Mouse (Mus musculus) liver, adult (tissue): ENCODE data around the gene Rpap2.

Experiments
- GATA4 ChIP-seq: IDR thresholded peaks from 2 replicates; pipeline ENCODE4 v1.6.1; 2014; ENCODE audit warnings: mild to moderate bottlenecking, low read length; ENCODE audit not compliant: insufficient replicate concordance

Rpap2 gene

GRCm38 (mm10) chr5:107652055-107652660 is 55.0 kb downstream of the Rpap2 start:
- no peak for TF ChIP-seq GATA4

GRCm38 (mm10) chr5:107678392-107678791 is 81.2 kb downstream of the Rpap2 start:
- no peak for TF ChIP-seq GATA4

- no peak for TF ChIP-seq GATA4
Observed at GRCm38 (mm10) chr5:107681300-107681699, 84.1 kb downstream of the Rpap2 start.

- TF ChIP-seq GATA4 = no peak
Observed at GRCm38 (mm10) chr5:107684380-107684779, 87.2 kb downstream of the Rpap2 start.

GRCm38 (mm10) chr5:107687161-107687560 is 90.0 kb downstream of the Rpap2 start:
- no peak for TF ChIP-seq GATA4

GRCm38 (mm10) chr5:107687592-107688498 is 90.7 kb downstream of the Rpap2 start:
- TF ChIP-seq GATA4 = no peak

- no peak for TF ChIP-seq GATA4
Observed at GRCm38 (mm10) chr5:107688499-107688866, 91.3 kb downstream of the Rpap2 start.

- no peak for TF ChIP-seq GATA4
Observed at GRCm38 (mm10) chr5:107695019-107695418, 97.8 kb downstream of the Rpap2 start.

- no peak for TF ChIP-seq GATA4
Observed at GRCm38 (mm10) chr5:107698888-107699287, 101.7 kb downstream of the Rpap2 start.

- TF ChIP-seq GATA4 = no peak
Observed at GRCm38 (mm10) chr5:107700873-107701272, 103.7 kb downstream of the Rpap2 start.

GRCm38 (mm10) chr5:107701658-107702057 is 104.5 kb downstream of the Rpap2 start:
- no peak for TF ChIP-seq GATA4

GRCm38 (mm10) chr5:107703207-107703763 is 106.1 kb downstream of the Rpap2 start:
- TF ChIP-seq GATA4 = no peak

- TF ChIP-seq GATA4 = no peak
Observed at GRCm38 (mm10) chr5:107705756-107706155, 108.6 kb downstream of the Rpap2 start.

- no peak for TF ChIP-seq GATA4
Observed at GRCm38 (mm10) chr5:107706262-107706661, 109.1 kb downstream of the Rpap2 start.

GRCm38 (mm10) chr5:107708124-107708797 is 111.1 kb downstream of the Rpap2 start:
- no peak for TF ChIP-seq GATA4
